Mouse (Mus musculus) CH12.LX (cell line): ENCODE results near the gene Usp7.

Experiments used
- MYC ChIP-seq: IDR thresholded peaks from 2 replicates; pipeline ENCODE4 v1.6.1; 2011; ENCODE audit warnings: low read depth, mild to moderate bottlenecking, improper control_type of control experiment, low read length
- ZKSCAN1 ChIP-seq: IDR thresholded peaks from 2 replicates; pipeline ENCODE4 v1.6.1; 2012; ENCODE audit warnings: low read depth, inconsistent platforms, low read length, improper control_type of control experiment, borderline replicate concordance
- ZNF384 ChIP-seq: IDR thresholded peaks from 2 replicates; pipeline ENCODE4 v1.6.1; 2012; ENCODE audit warnings: low read depth, low read length, improper control_type of control experiment, inconsistent platforms

- TF ChIP-seq MYC (no peak), ZKSCAN1 (no peak), ZNF384 (no peak)
Measured at GRCm38 (mm10) chr16:8672811-8673210, 119.3 kb downstream of the Usp7 start.
